Mouse (Mus musculus) mature B cell (primary cell): ENCODE results near the gene Apeh.

Experiments
- in situ Hi-C: fragments of 300-500 bp; cut with MboI; formaldehyde crosslinking; loops from 2 replicates; pipeline ENCODE4 v1.14.3; 2019

Apeh gene

DNA sequence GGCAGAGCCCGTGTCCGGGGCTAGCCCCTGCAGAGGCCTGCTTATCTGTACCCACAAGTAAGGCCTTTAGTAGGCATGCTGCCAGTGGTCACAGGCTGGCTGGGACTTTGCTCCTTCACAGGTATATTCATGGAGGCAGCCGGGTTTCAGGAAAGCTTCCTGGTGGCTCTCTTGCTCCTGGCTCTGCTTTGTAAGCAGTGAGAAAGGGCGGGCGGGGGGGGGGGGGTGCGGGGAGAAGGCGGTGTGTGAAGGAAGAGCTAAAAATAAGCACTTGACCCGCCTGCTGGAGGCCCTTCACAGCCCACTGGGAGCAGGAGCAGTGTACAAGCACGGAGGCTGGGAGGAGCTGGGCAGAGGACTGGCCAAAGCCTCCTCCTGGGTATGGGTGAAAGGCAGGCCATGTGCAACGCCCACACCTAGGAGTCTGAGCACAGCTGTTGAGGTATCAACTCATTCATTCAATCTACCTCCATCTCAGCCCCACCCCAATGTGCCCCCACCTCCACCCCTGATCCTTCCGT lies 25.5 kb upstream of the Apeh start:
- in situ Hi-C loops, result no loop called here

DNA sequence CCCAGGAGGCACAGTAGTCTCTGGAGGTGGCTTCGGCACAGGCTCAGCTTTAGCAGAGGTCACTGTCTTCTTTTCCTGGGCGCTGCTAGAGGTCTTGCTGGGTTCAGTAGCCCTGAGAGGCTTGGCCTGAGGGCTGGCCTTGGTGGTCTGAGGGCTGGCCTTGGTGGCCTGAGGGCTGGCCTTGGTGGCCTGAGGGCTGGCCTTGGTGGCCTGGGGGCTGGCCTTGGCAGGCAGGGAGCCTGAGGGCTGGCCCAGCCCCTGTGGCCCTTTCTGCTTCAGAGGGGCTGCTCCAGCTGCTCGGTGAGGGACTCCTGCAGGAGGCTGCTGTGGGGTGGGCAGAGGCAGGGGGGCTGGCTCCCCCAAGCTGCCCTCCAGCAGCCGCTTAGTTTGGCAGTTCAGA lies 22.7 kb upstream of the Apeh start:
- in situ Hi-C loops, result no loop called here

DNA sequence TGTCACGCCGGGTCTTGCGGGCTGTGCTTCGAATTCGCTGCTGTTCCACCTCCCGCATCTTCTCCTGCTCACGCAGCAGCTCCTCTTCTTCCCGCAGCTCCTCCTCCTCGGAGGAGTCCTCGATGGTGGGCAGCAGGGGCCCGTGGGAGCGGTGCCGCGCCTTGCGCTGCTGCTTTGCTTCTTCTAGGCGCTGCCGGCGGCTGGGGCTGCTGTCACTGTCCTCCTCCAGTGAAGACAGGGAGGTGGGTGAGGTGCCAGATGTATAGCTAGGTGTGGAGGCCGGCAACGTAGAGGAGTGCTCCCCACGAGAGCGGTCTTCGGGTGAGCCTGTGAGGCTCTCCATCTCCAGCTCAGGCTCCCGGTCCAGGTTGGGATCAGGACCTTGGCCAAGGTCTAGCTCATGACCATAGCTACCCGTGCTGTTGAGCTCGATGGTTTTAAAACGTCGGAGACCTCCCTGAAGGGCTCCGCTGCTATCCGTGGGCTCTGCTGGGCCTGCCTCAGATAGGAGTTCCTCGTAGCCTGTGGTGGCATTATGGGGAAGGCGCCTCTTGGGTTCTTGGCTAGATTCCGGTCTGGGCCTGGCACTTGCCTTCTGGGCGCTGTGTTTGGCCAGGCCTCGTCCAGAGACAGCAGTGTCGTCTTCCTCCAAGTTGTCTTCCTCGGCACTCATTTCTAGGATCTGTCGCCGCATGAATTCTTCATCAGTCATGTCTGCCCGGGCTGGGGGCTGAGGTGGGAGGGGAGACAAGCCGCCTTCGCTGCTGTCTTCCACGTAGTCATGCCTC lies 21.1 kb upstream of the Apeh start:
- in situ Hi-C loops, result no loop called here

DNA sequence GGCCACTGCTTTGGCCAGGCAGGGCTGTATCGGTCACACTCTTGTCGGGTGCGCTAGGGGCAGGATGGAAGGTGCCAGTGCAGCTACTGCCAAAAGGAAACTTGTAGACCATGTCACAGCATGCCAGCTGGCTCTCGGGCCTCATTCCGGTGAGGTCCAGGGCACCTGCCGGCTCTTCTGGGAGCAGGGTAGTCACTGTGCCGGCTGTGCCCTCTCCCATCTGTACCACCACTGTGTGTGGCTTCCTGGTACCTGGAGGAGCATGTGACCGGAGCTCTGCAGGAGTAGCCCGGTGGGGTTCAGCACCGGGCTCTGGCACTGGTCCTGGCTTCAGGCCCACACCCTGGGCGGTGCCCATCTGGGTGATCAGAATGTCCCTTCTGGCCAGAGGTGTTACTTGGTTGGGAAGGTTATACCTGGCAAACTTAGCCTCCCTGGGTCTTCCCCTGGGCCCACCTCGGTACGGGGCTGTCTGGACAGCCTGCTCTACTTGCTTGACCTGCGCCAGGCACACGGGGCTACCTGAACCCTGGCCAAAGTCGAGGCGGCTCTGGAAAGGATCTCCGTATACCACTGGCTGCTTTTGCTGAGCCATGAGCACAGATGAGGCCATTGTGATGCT lies 18.4 kb upstream of the Apeh start:
- in situ Hi-C loops, result no loop called here

DNA sequence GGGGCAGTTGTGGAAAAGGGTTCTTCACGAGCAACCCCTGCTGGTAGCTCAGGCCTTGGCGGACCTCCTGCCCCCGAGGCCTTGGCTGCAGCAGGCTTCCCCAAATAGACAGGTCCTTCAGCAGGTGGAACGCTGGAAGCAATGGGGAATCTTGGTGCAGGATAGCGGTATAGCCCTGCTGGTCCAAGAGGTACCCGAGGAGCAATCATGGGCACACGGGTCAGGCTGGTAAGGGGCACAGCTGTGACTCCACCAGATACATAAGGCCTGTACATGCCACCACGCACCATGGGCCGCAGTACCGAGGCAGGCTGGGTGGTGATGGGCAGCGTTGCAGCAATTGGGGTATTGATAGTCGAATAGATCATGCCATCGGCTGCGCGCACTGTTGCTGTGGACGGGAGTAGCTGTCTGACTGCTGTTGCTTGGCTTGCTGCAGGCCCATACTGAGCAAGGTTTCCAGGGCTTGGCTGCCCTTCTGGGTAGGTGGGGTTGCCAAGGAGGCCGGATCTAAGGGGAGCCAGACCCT lies 17.3 kb upstream of the Apeh start:
- in situ Hi-C loops, result no loop called here

DNA sequence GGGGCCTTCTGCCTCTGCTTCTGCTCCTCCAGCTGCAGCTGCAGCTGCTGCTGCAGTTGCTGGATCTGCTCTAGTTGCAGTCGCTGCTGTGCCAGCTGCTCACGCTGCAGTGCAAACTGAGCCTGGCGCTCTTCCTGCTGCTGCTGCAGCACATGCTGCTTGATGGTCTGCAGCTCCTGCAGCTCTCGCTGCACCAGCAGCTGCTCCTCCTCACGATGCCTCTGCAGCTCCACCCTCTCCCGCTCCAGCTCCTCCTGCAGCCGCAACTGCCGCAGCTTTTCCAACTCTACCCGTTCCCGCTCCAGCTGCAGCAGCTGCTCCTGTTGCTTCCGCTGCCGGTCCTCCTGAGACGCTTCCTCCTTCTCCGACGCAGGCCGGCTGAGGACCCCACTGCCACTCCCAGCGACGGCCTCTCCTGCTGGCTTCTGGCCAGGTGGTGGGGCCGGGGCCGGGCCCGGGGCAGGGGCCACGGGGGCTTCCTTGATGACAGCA lies 16.7 kb upstream of the Apeh start:
- in situ Hi-C loops, result no loop called here

DNA sequence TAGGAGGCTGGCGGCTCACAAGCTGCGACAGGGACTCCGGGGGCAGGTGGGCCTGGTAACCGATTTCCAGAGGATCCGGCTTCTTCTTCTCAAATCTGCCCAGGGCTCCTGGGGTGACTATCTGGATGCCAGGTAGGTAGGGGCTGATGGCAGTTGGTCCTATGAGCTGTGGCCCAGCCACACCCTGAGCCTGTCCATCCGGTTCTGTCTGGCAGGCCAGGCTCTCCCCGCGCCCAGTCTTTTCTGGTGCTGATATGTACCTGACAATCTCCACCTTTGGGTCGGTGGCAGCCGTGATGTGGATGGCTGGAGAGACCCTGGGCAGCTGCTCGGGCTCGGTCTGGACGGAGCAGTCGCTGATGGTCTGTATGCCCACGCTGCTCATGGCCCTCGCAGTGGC lies 15.8 kb upstream of the Apeh start:
- in situ Hi-C loops, result no loop called here

DNA sequence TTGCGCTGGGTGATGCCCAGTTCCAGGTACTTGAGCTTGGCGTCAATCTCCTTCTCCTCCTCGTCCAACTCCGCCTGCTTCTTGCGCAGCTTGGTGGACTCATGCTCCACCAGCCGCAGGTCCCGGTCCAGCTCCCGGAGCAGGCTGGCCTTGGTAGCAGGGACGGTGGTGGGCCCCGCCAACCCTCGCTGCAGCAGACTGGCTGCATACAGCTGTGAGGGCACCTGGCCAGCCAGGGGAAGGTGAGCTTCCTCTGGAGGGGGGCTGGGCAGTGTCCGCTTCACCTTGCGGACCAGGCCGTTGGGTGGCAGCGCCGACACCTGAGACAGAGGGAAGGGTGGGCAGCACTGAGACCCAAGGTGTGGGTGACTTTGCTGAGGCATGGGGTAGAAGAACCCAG lies 13.5 kb upstream of the Apeh start:
- in situ Hi-C loops, result no loop called here

DNA sequence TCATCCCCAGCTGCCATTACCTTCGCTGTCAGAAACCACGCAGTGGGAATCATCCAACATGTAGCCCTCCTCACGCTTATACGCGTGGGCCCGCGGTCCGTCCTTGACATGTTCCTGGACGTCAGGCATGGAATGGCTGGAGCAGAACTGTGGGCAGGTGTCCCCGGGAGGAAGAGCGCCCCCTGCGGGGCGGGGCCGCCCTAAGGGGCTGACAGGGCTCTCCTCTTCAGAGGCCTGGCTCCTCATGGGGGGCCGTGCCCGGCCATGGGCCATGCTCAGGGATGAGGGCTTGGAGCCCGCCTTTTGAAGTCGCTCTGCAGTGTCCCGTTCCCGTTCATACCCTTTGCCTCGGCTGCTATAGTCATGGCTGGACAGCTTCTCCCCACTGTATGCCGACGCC lies 11.7 kb upstream of the Apeh start:
- in situ Hi-C loops, result no loop called here

DNA sequence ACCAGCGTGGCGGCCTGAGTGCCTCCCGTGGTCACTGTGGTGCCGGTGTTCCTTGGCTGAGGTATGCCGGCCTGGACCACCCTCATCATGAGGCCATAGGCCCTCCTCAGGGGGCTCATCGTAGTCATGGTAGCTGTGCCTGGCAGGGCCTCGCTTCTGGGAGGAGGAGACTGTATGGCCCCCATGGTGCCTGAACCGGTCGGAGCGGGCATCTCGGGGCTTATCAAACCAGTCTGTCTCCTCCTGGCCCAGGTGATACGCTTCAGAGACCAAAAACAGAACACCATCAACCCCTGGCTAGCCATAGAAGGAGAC lies 11.1 kb upstream of the Apeh start:
- in situ Hi-C loops, result no loop called here

DNA sequence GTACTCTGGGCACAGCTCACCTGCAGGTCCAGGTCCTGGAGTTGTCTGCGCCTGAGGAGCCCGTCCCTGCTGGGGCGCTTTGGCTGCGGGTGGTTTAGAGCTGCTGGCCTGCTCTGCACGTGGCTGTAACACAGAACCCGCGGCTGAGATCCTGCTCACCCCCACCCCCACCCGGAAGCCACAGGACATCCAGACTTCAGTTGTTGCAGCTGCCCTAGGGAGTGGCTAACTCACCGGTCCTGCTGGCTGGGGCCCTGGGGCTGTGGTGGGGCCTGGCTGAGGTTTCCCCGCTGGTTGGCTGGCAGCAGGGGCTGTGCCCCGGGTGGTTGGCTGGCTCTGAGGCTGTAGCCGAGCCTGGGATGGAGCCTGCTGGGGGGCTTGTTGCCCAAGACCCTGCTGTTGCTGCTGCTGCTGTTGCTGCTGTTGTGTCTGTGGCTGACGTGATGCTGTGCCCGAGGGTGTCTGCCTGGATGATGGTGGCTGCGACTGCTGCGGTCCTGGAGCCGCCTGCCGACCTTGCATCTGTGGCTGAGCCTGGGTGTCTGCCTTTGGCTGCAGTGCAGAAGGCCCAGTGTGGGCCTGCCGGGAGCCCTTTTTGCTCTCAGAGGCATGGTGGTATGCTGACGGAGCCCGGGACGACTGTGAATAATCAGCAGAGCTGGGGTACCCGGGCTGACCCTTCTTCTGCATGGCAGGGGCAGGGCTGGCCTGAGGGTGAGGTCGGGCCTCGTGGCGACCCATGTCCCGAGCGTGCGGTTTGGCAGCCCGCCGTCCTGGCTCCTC lies 10.6 kb upstream of the Apeh start:
- in situ Hi-C loops, result no loop called here

DNA sequence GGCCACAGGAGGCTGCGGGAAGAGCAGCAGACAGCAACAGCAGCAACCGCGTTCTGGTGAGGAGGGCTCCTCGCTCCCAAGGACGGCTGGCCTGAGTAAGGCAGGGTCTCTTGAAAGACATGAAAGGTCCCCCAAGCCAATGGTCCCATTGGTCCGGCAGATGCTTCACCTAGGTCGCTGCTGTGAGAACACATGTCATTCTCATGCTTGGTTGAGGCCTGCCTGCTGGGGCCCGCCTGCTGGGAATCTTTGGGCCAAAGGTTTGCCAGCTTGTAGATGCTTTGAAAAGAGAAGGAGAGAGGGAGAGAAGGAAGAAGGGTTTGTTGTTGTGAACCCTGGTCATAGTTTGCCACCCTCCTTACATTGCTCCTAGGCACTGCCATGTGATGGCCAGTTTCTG lies 5.2 kb upstream of the Apeh start:
- in situ Hi-C loops, result no loop called here

DNA sequence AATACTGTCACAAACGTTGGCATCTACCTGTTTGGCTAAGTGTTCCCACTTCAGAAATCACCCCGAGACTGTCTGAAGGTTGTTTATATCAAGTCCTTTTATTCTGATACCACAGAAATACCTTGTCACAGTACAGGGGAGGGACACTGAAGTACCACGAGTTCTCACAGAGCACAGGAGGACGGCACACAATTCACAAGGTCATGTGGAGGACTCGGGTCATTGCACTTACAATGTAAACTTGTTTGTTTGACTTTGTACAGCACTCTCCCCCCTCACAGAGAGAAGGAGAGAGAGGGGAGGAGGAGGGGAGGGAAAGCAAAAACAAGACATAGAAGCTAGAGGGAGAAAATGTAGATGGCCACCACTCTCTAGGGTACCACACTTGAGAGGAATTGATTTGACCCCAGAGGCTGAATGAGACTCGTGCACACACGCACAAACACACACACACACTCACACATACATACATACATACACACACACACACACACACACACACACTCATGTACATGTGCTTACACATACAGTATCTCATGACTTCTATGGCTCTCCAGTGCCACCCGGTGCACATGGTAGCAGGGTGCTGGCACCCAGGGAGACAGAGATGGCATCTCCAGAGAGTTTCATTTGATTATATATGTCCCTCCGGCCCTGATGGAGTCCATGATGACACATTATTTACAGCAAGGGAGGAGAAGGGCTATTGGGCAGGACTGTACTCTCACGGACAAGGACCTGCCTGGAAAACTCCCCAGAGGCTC lies 1.7 kb upstream of the Apeh start:
- in situ Hi-C loops, result no loop called here

DNA sequence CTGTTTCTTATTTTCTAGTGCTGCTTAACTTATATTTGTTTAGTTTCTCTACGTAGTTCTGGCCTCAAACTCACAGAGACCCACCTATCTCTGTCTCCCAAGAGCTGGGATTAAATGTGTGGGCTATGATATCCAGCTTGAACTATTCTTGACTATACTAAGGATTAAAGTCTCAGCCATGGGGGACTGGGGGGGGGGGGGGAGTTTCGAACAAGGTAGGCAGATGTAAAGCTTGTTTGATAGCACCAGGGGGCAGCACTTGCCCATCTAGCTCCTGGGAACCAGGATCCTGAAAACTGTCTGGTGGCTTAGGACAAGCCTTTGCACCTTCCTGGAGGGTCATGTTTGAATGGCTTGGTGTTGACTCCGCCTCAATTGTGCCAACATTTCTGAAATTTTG lies 1.1 kb upstream of the Apeh start:
- in situ Hi-C loops, result no loop called here

DNA sequence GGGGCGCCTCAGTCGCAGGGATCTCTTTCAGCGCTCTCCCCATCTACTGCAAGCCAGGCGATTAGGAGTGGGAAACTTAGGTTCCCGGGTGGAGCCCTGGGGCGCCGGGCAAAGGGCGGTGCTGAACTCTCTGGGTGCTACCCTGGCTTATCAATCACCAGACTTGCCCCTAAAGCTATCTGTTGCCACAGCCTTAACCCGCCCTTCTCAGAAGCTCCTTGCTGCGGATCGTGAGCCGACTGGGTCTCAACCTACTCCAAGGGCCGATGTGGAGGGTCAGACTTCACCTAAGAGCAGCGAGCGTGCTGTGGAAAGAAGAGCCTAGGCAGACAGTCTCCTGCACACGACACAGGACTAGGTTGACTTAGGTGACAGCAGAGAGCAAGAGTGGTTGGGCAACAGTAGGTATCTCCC lies 599 bp upstream of the Apeh start:
- in situ Hi-C loops, result no loop called here

DNA sequence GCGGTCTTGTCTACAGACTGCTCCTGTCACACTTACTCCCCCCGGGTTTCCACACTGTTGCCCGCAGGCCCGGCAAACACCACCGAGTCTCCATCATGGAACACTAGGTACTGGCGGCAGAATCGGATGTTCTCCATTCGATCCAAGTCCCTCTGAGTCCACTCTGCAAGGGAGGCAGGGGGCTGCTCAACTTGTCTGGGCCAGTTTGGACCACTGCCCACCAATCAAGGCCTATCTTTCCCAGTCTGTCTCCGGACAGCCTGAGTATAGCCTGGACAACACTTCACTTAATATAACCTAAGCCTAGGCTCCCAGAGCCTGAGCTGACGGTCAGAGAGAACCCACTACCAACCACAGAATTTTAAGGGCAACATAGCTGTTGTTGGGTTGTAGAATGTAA lies 820 bp downstream of the Apeh start:
- in situ Hi-C loops, result no loop called here

DNA sequence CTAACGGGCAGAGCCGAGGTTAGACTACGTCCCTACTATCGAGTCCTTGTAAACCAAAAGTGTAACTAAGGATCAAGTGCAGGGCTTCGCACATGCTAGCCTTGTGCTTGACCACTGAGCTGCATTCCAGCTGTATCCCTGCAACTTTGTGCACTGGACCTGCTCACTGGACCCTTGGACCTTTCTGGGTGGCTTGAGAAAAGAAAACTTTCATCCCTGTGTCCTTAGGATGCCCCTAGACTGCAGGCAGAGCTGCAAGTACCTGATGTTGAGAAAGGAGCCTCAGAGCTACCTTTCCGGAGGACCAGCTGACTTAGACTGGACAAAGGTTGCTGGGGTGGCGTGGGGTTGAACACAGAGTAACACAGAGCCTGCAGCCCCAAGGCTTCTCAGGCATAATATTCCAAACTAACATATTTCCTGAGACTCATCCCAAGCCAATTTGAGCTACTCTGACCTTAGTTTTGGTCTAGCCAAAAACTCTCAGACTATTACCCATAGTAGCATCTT lies 3.7 kb downstream of the Apeh start:
- in situ Hi-C loops, result no loop called here

DNA sequence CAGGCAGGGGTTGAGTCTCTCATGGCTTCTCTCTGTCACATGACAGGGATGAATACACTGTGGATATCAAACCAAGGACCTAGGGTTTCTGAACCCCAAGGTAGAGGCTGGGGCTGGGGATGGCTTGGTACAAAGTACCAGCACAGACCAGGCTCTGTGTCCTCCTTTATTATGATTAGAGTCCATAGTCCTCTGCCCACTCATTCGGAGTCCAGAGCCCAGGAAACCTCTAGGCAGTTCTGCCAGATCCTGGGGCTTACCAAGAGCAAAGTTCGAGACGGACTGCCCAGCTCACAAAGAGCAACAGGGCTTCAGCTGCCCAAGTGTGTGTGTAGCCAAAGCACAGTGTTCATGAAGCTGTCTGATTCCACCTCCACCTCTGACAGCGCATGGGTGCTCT lies 9.1 kb downstream of the Apeh start:
- in situ Hi-C loops, result no loop called here

DNA sequence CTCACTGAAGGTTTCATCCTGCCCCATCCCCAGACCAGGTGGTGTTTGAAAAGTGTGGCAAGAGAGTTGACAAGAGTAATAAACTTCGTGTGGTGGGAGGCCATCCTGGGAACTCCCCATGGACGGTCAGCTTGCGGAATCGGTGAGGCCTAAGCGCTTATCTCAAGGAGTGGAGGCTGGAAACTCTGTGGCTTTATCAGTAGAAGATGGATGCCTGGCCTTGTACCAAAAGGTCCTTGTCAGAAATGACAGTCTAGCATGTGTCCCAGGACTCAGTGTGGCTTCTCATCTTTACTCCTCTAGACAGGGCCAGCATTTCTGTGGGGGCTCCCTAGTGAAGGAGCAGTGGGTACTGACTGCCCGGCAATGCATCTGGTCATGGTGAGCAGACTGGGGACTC lies 10.8 kb downstream of the Apeh start:
- in situ Hi-C loops, result no loop called here

DNA sequence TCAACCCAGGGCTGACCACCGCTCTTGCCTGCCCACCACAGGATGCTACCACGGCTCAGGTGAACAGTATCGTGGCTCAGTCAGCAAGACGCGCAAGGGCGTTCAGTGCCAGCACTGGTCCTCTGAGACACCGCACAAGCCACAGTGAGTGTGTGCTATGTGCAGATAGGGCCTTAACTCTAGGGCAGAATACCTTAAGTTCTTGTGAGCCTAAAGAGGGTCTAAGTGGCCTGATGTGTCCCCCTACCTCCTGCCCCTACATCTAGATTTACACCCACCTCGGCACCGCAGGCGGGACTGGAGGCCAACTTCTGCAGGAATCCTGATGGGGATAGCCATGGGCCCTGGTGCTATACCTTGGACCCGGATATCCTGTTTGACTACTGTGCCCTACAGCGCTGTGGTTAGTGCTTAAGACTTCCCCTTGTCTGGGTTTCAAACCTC lies 11.4 kb downstream of the Apeh start, which contains the start of gene Rnf123:
Rnf123 (minus strand) TSS at position 359 of the 444 bp plus-strand sequence.
- in situ Hi-C loops, result no loop called here

DNA sequence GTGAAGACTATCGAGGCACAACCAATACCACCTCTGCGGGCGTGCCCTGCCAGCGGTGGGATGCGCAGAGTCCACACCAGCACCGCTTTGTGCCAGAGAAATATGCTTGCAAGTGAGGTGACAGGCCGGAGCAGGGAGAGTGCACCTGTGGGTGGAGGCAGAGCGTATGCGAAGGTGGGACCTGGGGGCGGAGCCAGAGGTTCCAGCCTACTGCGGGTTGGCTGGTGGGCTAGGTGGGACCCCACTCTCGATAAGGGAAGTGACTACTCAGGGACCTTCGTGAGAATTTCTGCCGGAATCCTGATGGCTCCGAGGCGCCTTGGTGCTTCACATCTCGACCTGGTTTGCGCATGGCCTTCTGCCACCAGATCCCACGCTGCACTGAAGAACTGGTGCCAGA lies 11.9 kb downstream of the Apeh start:
- in situ Hi-C loops, result no loop called here
